Mouse (Mus musculus): ENCODE results near the gene Rbck1. TPM values are rescaled to one million over a fixed set of nuclear protein-coding genes. Genes with fewer than 3 reads are reported as not detected.

The Rbck1 gene
- polyA plus RNA-seq, 2 experiments = 34.3 to 49.6 TPM

DNA sequence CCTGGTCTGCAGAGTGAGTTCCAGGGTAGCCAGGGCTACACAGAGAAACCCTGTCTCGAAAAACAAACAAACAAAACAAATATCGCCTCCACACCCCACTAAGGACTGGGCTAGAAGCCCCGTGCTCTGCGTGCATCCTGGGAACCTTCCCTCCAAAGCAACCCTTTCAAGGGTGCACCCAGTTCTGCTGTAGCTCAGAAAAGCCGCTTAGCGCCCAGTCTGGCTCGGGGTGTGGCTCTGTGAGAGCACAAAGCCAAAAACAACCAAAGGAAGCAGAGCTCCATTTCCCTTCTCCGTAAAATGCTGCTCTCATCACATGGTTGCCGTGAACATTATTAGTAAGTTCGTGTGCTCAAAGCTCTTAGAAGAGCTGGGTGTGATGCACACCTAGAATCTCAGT lies 11.9 kb upstream of the Rbck1 start:
- H3K27ac ChIP-seq = no peak overlapping the region
- no peaks in the 10 kb centered on the region for H3K27me3 ChIP-seq (ENCODE audit: control insufficient read depth, insufficient read depth, low read length)
- TF ChIP-seq CTCF (IDR thresholded peaks at IDR 0.05; ENCODE audit: low read depth) = no peak
- WGBS (ENCODE audit: insufficient replicate concordance) = 17% methylated on average over 10 of the region's 10 CpGs
- peak overlapping the region; percentile 71 for H3K4me2 ChIP-seq (ENCODE audit: low read depth)
- ATAC-seq (ENCODE audit: insufficient read depth) = no peak
- peak overlapping the region; percentile 52 to 66; a peak in 3 of 4 replicates for H3K4me3 ChIP-seq (ENCODE audit: insufficient read depth in 1 of 2, low read depth in 2 of 2, low read length in 2 of 2)
- peaks cover 15 to 36% of the 10 kb centered on the region in 2 experiments for H3K4me1 ChIP-seq (replicated peaks; ENCODE audit: control insufficient read depth in 2 of 2, insufficient read depth in 2 of 2, low read length in 1 of 2)
- H3K9me3 ChIP-seq (ENCODE audit: control insufficient read depth, low read length) = no peaks in the 10 kb centered on the region
- no peak overlapping the region; the same call in 1 of the 2 replicates for H3K9ac ChIP-seq (replicated peaks)
- H3K36me3 ChIP-seq (replicated peaks; ENCODE audit: control insufficient read depth, insufficient read depth, low read depth) = no peaks in the 10 kb centered on the region
- no peak for DNase-seq (ENCODE audit: low read depth in 3 of 3, low spot score in 3 of 3)

DNA sequence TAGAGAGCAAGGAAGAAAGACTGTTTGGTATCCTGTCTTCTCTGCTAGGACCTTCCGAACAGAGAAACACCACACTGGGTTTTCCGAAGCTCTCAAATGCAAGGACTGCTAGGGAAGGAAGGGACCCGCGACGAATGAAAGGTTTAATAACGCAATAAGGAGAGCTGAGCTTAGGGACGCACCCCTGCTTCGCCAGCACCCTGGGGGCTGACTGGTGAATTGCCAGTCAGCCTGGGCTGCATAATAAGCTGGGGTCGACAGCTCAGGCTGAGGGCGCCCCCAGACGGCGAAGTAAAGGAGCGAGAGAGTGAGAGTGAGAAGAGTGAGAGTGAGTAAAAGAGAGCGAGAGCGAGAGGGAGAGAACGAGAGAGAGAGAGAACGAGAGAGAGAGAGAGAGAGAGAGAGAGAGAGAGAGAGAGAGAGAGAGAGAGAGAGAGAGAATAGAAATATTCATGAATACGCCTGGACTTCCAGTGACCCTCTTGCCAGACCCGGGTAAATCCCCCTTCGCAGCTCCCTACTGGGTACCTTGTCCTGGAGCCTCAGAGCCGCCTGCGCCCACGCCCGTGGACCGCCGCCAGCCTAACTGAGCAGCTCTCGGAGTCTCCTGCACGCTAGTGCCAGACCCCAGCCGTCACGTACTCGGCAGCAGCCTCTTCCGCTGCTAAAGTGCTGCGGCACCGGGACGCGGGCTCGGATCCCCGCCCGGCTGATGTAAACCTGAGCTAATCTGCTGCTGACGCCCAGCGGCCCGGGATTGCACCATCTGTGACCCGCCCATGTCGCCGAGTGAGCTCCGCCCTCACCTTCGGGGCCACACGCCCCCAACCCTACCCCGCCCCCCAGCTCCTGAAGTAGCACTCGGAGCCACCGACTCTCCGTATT lies 11.1 kb upstream of the Rbck1 start, which contains the start of gene Trib3:
Trib3 (minus strand) TSS at position 704 of the 885 bp plus-strand sequence.
- Histone ChIP-seq H3K4me1 (replicated peaks; ENCODE audit: control insufficient read depth in 2 of 2, insufficient read depth in 2 of 2, low read length in 1 of 2) (peaks cover 12 to 31% of the 10 kb centered on the region in 2 experiments), H3K27me3 (ENCODE audit: control insufficient read depth, insufficient read depth, low read length) (no peaks in the 10 kb centered on the region), H3K4me2 (ENCODE audit: low read depth) (peak within 1 kb of the TSS; percentile 71), H3K9ac (replicated peaks) (peak within 1 kb of the TSS; percentile 39), H3K36me3 (replicated peaks; ENCODE audit: control insufficient read depth, insufficient read depth, low read depth) (no peaks in the 10 kb centered on the region), H3K27ac (no peak within 1 kb of the TSS), H3K9me3 (ENCODE audit: control insufficient read depth, low read length) (no peaks in the 10 kb centered on the region), H3K4me3 (ENCODE audit: insufficient read depth in 1 of 2, low read depth in 2 of 2, low read length in 2 of 2) (peak within 1 kb of the TSS; percentile 52 to 66)
- peak; percentile 89 for TF ChIP-seq CTCF (IDR thresholded peaks at IDR 0.05; ENCODE audit: low read depth)
- TF ChIP-seq EP300 (IDR thresholded peaks at IDR 0.05; ENCODE audit: low read depth) = peak; percentile 48
- peak; percentile 76 for ATAC-seq (ENCODE audit: insufficient read depth)
- peak; percentile 58 to 74 (median 71) for DNase-seq (ENCODE audit: low read depth in 3 of 3, low spot score in 3 of 3)
- WGBS (ENCODE audit: insufficient replicate concordance) = under 1% methylated on average over 51 of the region's 52 CpGs

DNA sequence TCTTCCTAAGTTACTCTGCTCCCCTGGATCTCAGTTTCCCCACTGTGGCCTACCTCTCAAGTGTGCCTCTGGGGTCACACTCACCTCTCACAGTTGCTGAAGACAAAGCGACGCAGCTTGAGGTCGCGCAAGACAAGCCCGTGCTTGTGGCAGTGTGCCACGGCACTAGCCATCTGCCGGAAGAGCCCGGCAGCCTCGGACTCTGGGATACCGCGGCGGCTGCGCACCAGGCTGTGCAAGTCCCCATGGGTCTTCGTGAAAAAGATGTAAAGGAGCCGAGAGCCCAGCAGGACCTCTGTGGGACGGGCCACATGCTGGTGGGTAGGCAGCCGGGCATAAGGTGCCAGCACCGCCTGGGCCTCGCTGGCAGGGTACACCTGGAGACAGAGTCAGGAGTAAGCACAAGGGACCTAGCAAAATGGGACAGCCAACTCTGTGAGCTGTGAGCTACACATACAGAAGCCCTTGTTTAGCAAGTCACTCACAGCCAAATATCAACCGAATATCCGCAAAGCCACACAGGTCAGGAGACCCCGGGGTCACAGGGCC lies 7.3 kb upstream of the Rbck1 start:
- H3K4me3 ChIP-seq (ENCODE audit: insufficient read depth in 1 of 2, low read depth in 2 of 2, low read length in 2 of 2) = no peak overlapping the region
- no peaks in the 10 kb centered on the region for H3K36me3 ChIP-seq (replicated peaks; ENCODE audit: control insufficient read depth, insufficient read depth, low read depth)
- no peak overlapping the region for H3K9ac ChIP-seq (replicated peaks)
- DNase-seq (ENCODE audit: low read depth in 3 of 3, low spot score in 3 of 3) = no peak
- H3K27ac ChIP-seq = no peak overlapping the region
- no peak overlapping the region for H3K4me2 ChIP-seq (ENCODE audit: low read depth)
- no peaks in the 10 kb centered on the region for H3K27me3 ChIP-seq (ENCODE audit: control insufficient read depth, insufficient read depth, low read length)
- no peaks in the 10 kb centered on the region for H3K9me3 ChIP-seq (ENCODE audit: control insufficient read depth, low read length)
- peaks cover 0 to 8% of the 10 kb centered on the region in 2 experiments; a peak in 3 of 4 replicates for H3K4me1 ChIP-seq (replicated peaks; ENCODE audit: control insufficient read depth in 2 of 2, insufficient read depth in 2 of 2, low read length in 1 of 2)
- TF ChIP-seq EP300 (IDR thresholded peaks at IDR 0.05; ENCODE audit: low read depth) (no peak), CTCF (IDR thresholded peaks at IDR 0.05; ENCODE audit: low read depth) (no peak)
- ATAC-seq (ENCODE audit: insufficient read depth) = no peak
- 79% methylated on average over 22 of the region's 22 CpGs for WGBS (ENCODE audit: insufficient replicate concordance)

DNA sequence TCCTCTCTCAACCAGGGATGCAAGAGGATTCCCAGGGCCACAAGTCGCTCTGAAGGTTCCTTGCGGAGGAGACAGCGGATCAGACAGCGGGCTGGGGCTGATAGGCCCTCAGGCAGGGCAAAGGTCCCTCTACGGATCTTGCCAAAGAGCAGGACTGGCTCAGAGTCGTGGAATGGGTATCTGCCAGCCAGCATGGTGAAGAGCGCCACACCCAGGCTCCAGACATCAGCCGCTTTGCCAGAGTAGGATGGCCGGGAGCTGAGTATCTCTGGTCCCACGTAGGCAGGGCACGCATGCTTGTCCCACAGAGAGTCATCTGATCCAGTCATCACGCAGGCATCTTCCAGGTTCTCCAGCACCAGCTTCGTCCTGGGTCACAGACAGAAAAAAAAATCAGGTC lies 5.9 kb upstream of the Rbck1 start:
- DNase-seq (ENCODE audit: low read depth in 3 of 3, low spot score in 3 of 3) (no peak), ATAC-seq (ENCODE audit: insufficient read depth) (no peak)
- no peak overlapping the region for H3K4me3 ChIP-seq (ENCODE audit: insufficient read depth in 1 of 2, low read depth in 2 of 2, low read length in 2 of 2)
- no peak overlapping the region for H3K27ac ChIP-seq
- no peak for TF ChIP-seq CTCF (IDR thresholded peaks at IDR 0.05; ENCODE audit: low read depth)
- no peak for TF ChIP-seq EP300 (IDR thresholded peaks at IDR 0.05; ENCODE audit: low read depth)
- no peaks in the 10 kb centered on the region for H3K36me3 ChIP-seq (replicated peaks; ENCODE audit: control insufficient read depth, insufficient read depth, low read depth)
- no peaks in the 10 kb centered on the region for H3K9me3 ChIP-seq (ENCODE audit: control insufficient read depth, low read length)
- no peak overlapping the region for H3K9ac ChIP-seq (replicated peaks)
- WGBS (ENCODE audit: insufficient replicate concordance) = 78% methylated on average over 13 of the region's 13 CpGs
- H3K27me3 ChIP-seq (ENCODE audit: control insufficient read depth, insufficient read depth, low read length) = no peaks in the 10 kb centered on the region
- H3K4me2 ChIP-seq (ENCODE audit: low read depth) = no peak overlapping the region
- peaks cover 0 to 3% of the 10 kb centered on the region in 2 experiments; a peak in 2 of 4 replicates for H3K4me1 ChIP-seq (replicated peaks; ENCODE audit: control insufficient read depth in 2 of 2, insufficient read depth in 2 of 2, low read length in 1 of 2)

DNA sequence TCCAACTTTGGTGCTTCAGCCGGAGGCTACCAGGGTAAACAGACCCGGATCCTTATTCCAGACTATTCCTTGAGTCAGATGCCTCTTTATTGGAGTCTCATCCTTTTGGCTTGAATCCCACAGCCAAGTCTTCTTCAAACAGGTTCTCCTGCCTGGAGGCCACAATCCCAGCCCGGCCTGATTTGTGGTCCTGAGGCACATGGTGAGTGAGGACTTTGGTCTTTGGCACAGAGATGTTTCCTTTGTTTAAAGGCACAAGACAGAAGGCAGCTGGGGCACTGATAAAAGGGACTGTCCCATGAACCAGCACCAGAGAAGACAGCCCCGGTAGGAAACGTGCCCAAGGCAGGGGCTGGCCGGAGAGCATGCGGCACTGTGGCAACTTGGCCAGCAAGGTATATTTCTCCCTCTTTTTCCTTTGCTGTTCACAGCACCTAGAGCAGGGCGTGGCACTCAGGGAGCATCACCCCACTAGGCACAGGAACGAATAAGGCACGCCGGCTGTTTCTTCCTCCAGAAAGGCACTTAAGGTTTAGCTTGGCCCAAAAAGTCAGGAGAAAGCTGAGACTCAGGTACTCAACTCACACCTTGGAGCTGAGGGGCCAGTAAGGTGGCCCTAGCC lies 5.2 kb upstream of the Rbck1 start:
- WGBS (ENCODE audit: insufficient replicate concordance) = 76% methylated on average over 11 of the region's 11 CpGs
- ATAC-seq (ENCODE audit: insufficient read depth) (no peak), DNase-seq (ENCODE audit: low read depth in 3 of 3, low spot score in 3 of 3) (no peak)
- Histone ChIP-seq H3K4me3 (ENCODE audit: insufficient read depth in 1 of 2, low read depth in 2 of 2, low read length in 2 of 2) (no peak overlapping the region), H3K27me3 (ENCODE audit: control insufficient read depth, insufficient read depth, low read length) (no peaks in the 10 kb centered on the region), H3K4me1 (replicated peaks; ENCODE audit: control insufficient read depth in 2 of 2, insufficient read depth in 2 of 2, low read length in 1 of 2) (peaks cover 0 to 2% of the 10 kb centered on the region in 2 experiments; a peak in 1 of 4 replicates), H3K36me3 (replicated peaks; ENCODE audit: control insufficient read depth, insufficient read depth, low read depth) (no peaks in the 10 kb centered on the region), H3K9ac (replicated peaks) (no peak overlapping the region), H3K27ac (no peak overlapping the region), H3K9me3 (ENCODE audit: control insufficient read depth, low read length) (no peaks in the 10 kb centered on the region), H3K4me2 (ENCODE audit: low read depth) (no peak overlapping the region)
- TF ChIP-seq EP300 (IDR thresholded peaks at IDR 0.05; ENCODE audit: low read depth) (no peak), CTCF (IDR thresholded peaks at IDR 0.05; ENCODE audit: low read depth) (no peak)
